ENCODE assay signal across 10 mouse cellular contexts in the genomic region with DNA sequence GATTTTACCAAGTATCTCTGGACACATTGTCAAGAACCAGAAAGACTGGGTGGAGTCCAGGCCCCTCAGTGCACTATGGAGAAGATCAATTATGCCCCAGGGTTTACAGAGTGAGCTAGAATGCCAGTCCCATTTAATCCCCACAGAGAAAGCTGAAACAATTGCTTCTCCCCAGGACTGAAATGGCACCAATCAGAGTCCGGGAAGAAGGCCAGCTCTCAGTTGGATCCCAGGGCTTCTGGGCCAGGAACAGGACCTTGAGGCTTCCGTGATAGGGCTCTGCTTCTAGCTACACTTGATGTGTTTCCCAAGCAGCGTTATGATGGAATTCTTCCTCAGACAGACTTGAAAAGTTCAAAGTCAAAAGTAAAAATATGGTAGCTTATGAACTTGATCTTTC. TPM values are rescaled to one million over a fixed set of nuclear protein-coding genes. Genes with fewer than 3 reads are reported as not detected.
DNase-seq lines count a peak whose midpoint lies in the region; ATAC-seq and TF ChIP-seq lines count a peak whose summit lies in the region.
"Had no signal": no experiment of that assay in that cellular context is flagged by ENCODE, and none has a peak within 500 bp of the region (broad histone marks: within the 10 kb centered on the region; RNA-seq: fewer than 3 reads in every experiment).

No protein-coding gene starts in this region.

- ATAC-seq in monocyte, adult 5-6 weeks (replicated peaks; ENCODE audit: insufficient number of reproducible peaks, low FRiP score, low TSS enrichment, poor library complexity, severe bottlenecking) = no peak

- H3K4me3 ChIP-seq in left cerebral cortex, adult 2 months = no peak overlapping the region
- H3K4me3 ChIP-seq: embryonic facial prominence, embryonic 15.5 days; kidney, embryonic 15.5 days had no signal

- intact Hi-C loops in left cerebral cortex, adult 2 months (cut with DNase I) = no loop called here

- DNase-seq in heart, adult 8-10 months (ENCODE audit: low spot score) = peak; percentile 31
- DNase-seq in heart, postnatal 4 days = no peak
- DNase-seq in brain, adult 2 months (ENCODE audit: low read depth, low spot score) = peak; percentile 86
- DNase-seq in cerebellum, postnatal 14 days = peak; percentile 91 to 94
- DNase-seq in left cerebral cortex, adult 2 months (ENCODE audit: extremely low spot score in 1 of 2, low spot score in 2 of 2) = peak in 1 of 2 experiments; percentile 55
- no peak for DNase-seq in embryo, embryonic 10 days (ENCODE audit: low spot score)
- DNase-seq: thymus, postnatal 25 days had no signal

- H3K27ac ChIP-seq in left cerebral cortex, adult 2 months = peak overlapping the region; percentile 45
- H3K27ac ChIP-seq: embryonic facial prominence, embryonic 15.5 days; kidney, embryonic 15.5 days had no signal

- no peak for TF ChIP-seq CTCF in left cerebral cortex, adult 2 months (IDR thresholded peaks at IDR 0.05)

RNA-seq across cellular contexts. Expression of a gene that starts 18.2 kb away (rescaled TPM):
- total RNA-seq in heart, adult 8-10 months (2022) = 100 to 1,000 TPM in 1 of 4 experiments, 10 to 100 TPM in 3; 82.4 to 101 (median 95.7) TPM
- 100 to 1,000 TPM; 148 to 156 TPM for total RNA-seq in heart, postnatal 4 days (2021)
- total RNA-seq in left cerebral cortex, adult 2 months (2021) = 100 to 1,000 TPM; 148 to 153 TPM
- total RNA-seq in monocyte, adult 5-6 weeks (2017) = 1.8 to 7.8 TPM (median 2.3 TPM) in 3 replicates

Comparison
In these comparisons a context has a peak if more than half of its experiments do, and no peak if none do; other contexts are left out.
1. DNase-seq: peak in heart, adult 8-10 months (single experiment), brain, adult 2 months (single experiment) and cerebellum, postnatal 14 days (2 of 2); none in heart, postnatal 4 days (single experiment) and embryo, embryonic 10 days (single experiment).